Mouse (Mus musculus) liver, embryonic 14 days (tissue): ENCODE measurements around the gene Fbxw17. TPM values are rescaled to one million over a fixed set of nuclear protein-coding genes. Genes with fewer than 3 reads are reported as not detected.

ENCODE experiments used
- polyA plus RNA-seq: library from polyadenylated mRNA; depleted of rRNA; stranded (reverse); fragments of >200 nt; gene quantifications from 2 replicates; pipeline ENCODE4 v1.2.3, GENCODE M21; 2012; rRNA removed

Fbxw17 gene
- polyA plus RNA-seq: 2.0 and 2.8 TPM in 2 replicates

DNA sequence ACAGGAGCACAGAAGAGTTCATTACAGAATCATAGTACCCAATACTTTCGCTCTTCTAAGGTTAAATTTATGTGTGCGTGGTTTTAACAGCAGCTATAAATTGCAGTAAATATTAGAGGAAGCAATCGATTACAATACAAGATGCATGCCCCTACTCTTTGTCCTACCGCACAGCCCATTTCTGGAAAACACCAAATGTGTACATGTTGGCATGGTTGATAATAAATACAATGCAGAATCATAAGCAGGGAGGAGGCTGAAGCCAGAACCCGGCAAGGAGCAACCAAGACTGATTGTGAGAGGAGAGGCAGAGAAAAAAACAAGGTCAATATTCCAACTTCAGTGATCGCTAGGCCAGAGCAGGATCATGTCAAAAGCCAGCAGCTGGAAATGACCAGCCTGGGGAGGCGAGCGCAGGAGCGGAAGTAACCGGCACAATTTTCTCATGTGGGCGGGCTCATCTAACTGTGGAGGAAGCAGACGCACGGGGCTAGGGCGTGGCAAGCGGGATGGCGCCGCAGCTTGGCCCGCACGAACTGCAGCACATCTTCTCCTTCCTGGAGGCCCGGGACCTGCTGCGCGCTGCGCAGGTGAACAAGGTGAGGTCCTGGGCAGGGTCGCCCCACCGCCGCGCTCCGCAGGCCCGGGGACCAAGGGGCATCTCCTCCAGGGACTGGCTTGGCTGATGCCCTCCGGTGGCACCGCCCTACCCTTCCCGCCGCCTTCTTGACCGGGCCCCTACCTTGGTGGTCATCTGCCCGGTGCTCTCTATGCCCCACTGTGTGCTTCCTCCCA lies at the start of gene Fbxw17:
Gene Fbxw17, plus strand, starts transcription at position 476 of the 795 bp plus-strand sequence.

DNA sequence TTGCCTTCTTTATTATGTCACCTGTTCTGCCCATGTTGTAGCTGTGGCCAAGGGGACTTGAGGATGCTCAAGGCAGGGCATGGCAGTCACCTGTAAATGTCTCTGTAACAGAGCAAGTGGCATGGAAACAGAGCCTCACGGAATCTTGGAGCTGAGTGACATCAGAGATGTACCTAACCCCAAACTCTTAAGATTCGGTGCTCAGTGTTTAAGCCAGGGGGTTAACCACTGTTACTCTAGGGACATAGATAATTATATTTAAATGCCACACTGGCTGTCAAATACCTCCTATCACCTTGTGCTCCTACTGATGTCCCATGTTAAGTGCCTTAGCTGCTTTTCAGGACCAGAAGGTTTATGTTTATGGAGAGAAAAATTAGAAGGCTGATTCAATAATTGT lies 26.1 kb downstream of the Fbxw17 start, which contains the start of gene Gm47429:
Gene Gm47429, minus strand, starts transcription at position 101 of the 400 bp plus-strand sequence.

DNA sequence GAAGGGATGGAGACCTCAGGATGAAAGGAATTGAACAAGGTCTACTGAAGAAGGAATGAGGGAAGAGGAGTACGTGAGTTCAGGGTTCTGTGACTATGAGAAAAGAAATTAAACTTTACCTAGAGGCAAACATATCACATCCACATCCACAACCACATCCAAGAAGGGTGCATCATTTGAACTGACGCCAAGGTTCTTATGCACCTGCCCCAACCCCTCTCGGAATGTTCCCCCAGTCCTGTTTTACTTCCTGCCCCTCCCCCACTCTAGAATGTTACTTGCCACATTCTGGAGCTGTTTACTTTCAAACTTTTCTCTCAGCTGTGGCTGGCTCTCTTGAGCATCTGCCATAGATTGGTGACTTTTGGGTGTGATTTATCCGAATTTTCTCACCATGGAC lies 49.3 kb downstream of the Fbxw17 start, which contains the start of gene Nutm2:
Gene Nutm2, plus strand, starts transcription at position 301 of the 400 bp plus-strand sequence.

Other genes with a start within 250 kb of the Fbxw17 start
- not detected in 2 replicates for gene Gm906, start 167.6 kb upstream of the Fbxw17 start, polyA plus RNA-seq
- not detected in 2 replicates for gene Gm47429, start 26.0 kb downstream of the Fbxw17 start, polyA plus RNA-seq
- gene Nutm2, start 49.4 kb downstream of the Fbxw17 start, polyA plus RNA-seq: not detected in 2 replicates
- gene Gm904, start 225.4 kb downstream of the Fbxw17 start, polyA plus RNA-seq: not detected in 2 replicates